Mouse (Mus musculus) forelimb bud, embryonic 11.5 days (tissue): ENCODE data around the gene Grb10.

Experiments
- DNase-seq: peaks from one replicate; pipeline ENCODE4 v3.0.0-alpha.2; 2012; ENCODE audit warnings: low read depth, low spot score

Gene Grb10

GRCm38 (mm10) chr11:11945766-11946165 lies 92.7 kb downstream of the Grb10 start:
- DNase-seq, result no peak

- no peak for DNase-seq
Measured at GRCm38 (mm10) chr11:11944814-11945213, 93.7 kb downstream of the Grb10 start.

GRCm38 (mm10) chr11:11944082-11944349 lies 94.5 kb downstream of the Grb10 start:
- DNase-seq, result no peak

GRCm38 (mm10) chr11:11943240-11944081 lies 95.0 kb downstream of the Grb10 start:
- no peak for DNase-seq

- DNase-seq, result no peak
Measured at GRCm38 (mm10) chr11:11942320-11943217, 95.9 kb downstream of the Grb10 start.

GRCm38 (mm10) chr11:11940833-11941681 lies 97.4 kb downstream of the Grb10 start:
- no peak for DNase-seq

GRCm38 (mm10) chr11:11939611-11940010 lies 98.9 kb downstream of the Grb10 start:
- DNase-seq, result no peak

- no peak for DNase-seq
Measured at GRCm38 (mm10) chr11:11938591-11938990, 99.9 kb downstream of the Grb10 start.

- DNase-seq, result no peak
Measured at GRCm38 (mm10) chr11:11937340-11938030, 101.0 kb downstream of the Grb10 start.

GRCm38 (mm10) chr11:11934808-11935207 lies 103.7 kb downstream of the Grb10 start:
- DNase-seq, result no peak

GRCm38 (mm10) chr11:11932102-11932789 lies 106.2 kb downstream of the Grb10 start:
- no peak for DNase-seq

- DNase-seq, result no peak
Measured at GRCm38 (mm10) chr11:11931688-11932087, 106.8 kb downstream of the Grb10 start.

- DNase-seq, result no peak
Measured at GRCm38 (mm10) chr11:11930527-11930926, 108.0 kb downstream of the Grb10 start.

GRCm38 (mm10) chr11:11929059-11929458 lies 109.4 kb downstream of the Grb10 start:
- DNase-seq, result no peak

GRCm38 (mm10) chr11:11928586-11928985 lies 109.9 kb downstream of the Grb10 start:
- DNase-seq, result no peak

- no peak for DNase-seq
Measured at GRCm38 (mm10) chr11:11923900-11924299, 114.6 kb downstream of the Grb10 start.

- DNase-seq, result no peak
Measured at GRCm38 (mm10) chr11:11923345-11923744, 115.1 kb downstream of the Grb10 start.

- DNase-seq, result no peak
Measured at GRCm38 (mm10) chr11:11922106-11922505, 116.4 kb downstream of the Grb10 start.

- DNase-seq, result no peak
Measured at GRCm38 (mm10) chr11:11907703-11908413, 130.6 kb downstream of the Grb10 start.

GRCm38 (mm10) chr11:11905518-11905917 lies 133.0 kb downstream of the Grb10 start:
- DNase-seq, result no peak
